Mouse (Mus musculus) liver, adult 2 months (tissue): ENCODE results near the gene Slit1. TPM values are rescaled to one million over a fixed set of nuclear protein-coding genes. Genes with fewer than 3 reads are reported as not detected.

Source experiments
- DNase-seq: peaks from one replicate; pipeline ENCODE4 v3.0.0-alpha.2; 2011; ENCODE audit warnings: low read depth, low spot score; ENCODE audit errors: extremely low read depth
- H3K27ac ChIP-seq: fragments of 200-500 bp; replicated peaks from 2 replicates; pipeline ENCODE4 v1.5.1; 2012; ENCODE audit warnings: low read depth, mild to moderate bottlenecking, control low read depth, inconsistent platforms, low read length; ENCODE audit not compliant: insufficient read depth
- H3K27me3 ChIP-seq: fragments of 200-500 bp; 2 replicates; pipeline ENCODE4 v1.6.1; 2012; ENCODE audit warnings: mild to moderate bottlenecking, moderate library complexity, low read length, inconsistent platforms; ENCODE audit not compliant: control insufficient read depth, insufficient read depth
- H3K36me3 ChIP-seq: fragments of 200-500 bp; 2 replicates; pipeline ENCODE4 v1.6.1; 2012; ENCODE audit warnings: low read length, inconsistent platforms; ENCODE audit not compliant: control insufficient read depth, insufficient read depth
- H3K4me1 ChIP-seq: fragments of 200-500 bp; 2 replicates; pipeline ENCODE4 v1.6.1; 2011; ENCODE audit warnings: low read length; ENCODE audit not compliant: control insufficient read depth, insufficient read depth
- H3K4me3 ChIP-seq: fragments of 200-500 bp; 2 replicates; pipeline ENCODE4 v1.5.1; 2011; ENCODE audit warnings: low read depth, mild to moderate bottlenecking, control low read depth, low read length, moderate library complexity; ENCODE audit not compliant: insufficient read depth
- H3K79me2 ChIP-seq: fragments of 200-500 bp; 2 replicates; pipeline ENCODE4 v1.6.1; 2012; ENCODE audit warnings: inconsistent platforms, mild to moderate bottlenecking, low read length, moderate library complexity; ENCODE audit not compliant: control insufficient read depth, insufficient read depth
- H3K9ac ChIP-seq: fragments of 200-500 bp; 2 replicates; pipeline ENCODE4 v1.6.1; 2012; ENCODE audit warnings: low read depth, mild to moderate bottlenecking, control low read depth, inconsistent platforms, low read length
- CTCF ChIP-seq: fragments of 200-500 bp; IDR thresholded peaks from 2 replicates; pipeline ENCODE4 v1.5.1; 2011; ENCODE audit warnings: low read depth, low read length, control low read depth
- POLR2A ChIP-seq: fragments of 200-500 bp; IDR thresholded peaks from 2 replicates; pipeline ENCODE4 v1.6.1; 2011; ENCODE audit warnings: low read length, control low read depth; ENCODE audit not compliant: insufficient read depth; ENCODE audit errors: extremely low read depth
- WGBS: fragments of 180-500 bp; shearing (Covaris S2); methylation state at CpG from one replicate; pipeline ENCODE4 v1.1.7; 2018; 5-methylcytosine and 5-hydroxymethylcytosine counted together
- polyA plus RNA-seq: library from polyadenylated mRNA; depleted of rRNA; stranded (reverse); fragments of >200 nt; gene quantifications from 2 replicates; pipeline ENCODE4 v1.2.3, GENCODE M21; 2012
- total RNA-seq: library from RNA; depleted of rRNA; stranded (reverse); fragments of >200 nt; gene quantifications from 2 replicates; pipeline ENCODE4 v1.2.3, GENCODE M21; 2014

Slit1 gene
- total and polyA plus RNA-seq, 2 experiments: 0.09 to 0.18 TPM

DNA sequence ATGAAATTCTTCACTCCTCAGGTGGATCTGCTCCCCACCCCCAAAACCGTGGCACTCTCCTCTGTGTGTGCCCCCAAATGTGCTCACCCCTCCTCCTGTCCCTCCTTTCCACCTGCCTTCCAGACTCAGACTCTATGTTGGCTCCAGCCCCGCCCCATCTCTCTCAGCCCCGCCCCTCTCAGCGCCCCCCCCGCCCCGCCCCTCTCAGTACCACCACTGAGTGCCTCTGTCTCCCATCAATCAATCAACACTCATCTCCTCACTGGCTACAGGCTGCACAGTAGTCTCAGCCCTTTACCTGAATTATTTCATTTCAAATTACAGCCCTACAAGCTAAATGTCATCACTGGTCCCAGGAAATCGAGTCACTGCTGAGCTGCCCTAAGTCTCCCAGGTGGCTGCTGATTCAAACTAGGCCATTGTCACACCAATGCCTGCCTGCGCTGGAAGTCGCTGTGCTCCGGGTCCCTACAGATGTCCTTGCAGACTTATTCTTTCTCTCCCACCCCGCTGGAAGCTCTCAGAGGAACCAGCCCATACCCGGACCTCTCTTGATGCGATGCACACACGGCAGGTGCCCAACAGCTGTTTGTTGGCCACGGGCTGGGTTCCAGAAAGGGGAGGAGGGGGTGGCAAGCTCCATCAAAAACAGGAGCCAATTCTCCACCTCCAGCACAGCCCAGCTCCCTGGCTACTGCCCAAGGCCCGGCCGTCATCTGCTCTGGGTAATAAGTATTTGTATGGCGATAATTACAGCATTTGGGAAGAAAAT is 5.6 kb downstream of the Slit1 start:
- no peak for DNase-seq
- no peak overlapping the region for H3K27ac ChIP-seq

DNA sequence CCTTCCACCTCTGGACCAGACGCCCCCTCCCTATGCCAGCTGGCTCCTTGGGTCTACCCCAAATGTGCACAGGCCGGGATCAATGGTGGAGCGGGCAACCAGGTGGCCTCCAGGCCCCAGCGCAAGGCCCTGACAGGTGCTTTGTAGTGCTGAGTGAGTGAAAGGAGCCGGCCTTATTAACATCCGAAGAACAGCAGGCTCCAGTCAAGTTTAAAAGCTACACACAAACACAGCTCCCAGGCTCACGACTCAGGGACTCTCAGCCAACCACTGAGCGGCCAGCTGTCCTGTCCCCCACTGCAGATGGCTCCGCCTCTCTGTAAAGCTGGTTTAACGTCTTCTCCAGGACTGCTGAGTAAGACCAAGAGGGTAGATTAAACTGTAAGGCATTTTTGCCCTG is 8.8 kb downstream of the Slit1 start:
- Histone ChIP-seq H3K4me1 (no peaks in the 10 kb centered on the region), H3K9ac (no peak overlapping the region), H3K27me3 (peaks cover 4% of the 10 kb centered on the region; the same call in 1 of the 2 replicates), H3K4me3 (no peak overlapping the region), H3K27ac (no peak overlapping the region), H3K79me2 (no peaks in the 10 kb centered on the region), H3K36me3 (no peaks in the 10 kb centered on the region)
- no peak for DNase-seq
- 40% methylated on average over 10 of the region's 10 CpGs for whole genome bisulfite sequencing
- TF ChIP-seq CTCF (no peak), POLR2A (no peak)

More for the DNA sequence above, 5.6 kb downstream of the Slit1 start:
- H3K4me1 ChIP-seq: no peaks in the 10 kb centered on the region
- no peaks in the 10 kb centered on the region for H3K36me3 ChIP-seq
- peaks cover 4% of the 10 kb centered on the region; the same call in 1 of the 2 replicates for H3K27me3 ChIP-seq
- H3K9ac ChIP-seq: no peak overlapping the region
- no peaks in the 10 kb centered on the region for H3K79me2 ChIP-seq
- WGBS: 8% methylated on average over 18 of the region's 18 CpGs
- no peak overlapping the region for H3K4me3 ChIP-seq
- TF ChIP-seq CTCF: no peak
- TF ChIP-seq POLR2A: no peak

DNA sequence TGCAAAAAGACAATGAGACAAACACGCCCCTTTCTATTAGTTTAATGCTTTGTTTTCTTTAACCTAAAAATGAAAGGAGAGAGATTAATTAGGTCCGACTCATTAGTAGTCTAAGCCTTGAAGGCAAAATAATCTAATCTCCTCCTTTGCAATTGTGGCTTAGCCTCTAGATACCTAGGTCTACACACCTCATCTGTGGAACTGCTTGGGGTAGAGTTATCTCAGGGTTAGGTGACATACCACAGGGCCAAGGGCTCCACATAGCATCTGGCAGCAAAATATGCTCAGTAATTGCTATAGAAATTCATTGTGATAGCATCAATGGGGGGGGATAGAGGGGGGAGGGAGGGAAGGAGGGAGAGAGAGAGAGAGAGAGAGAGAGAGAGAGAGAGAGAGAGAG is 18.0 kb downstream of the Slit1 start:
- WGBS: 86% methylated on average over 2 of the region's 2 CpGs
- no peak overlapping the region for H3K9ac ChIP-seq
- H3K27me3 ChIP-seq: no peaks in the 10 kb centered on the region
- no peaks in the 10 kb centered on the region for H3K4me1 ChIP-seq
- no peaks in the 10 kb centered on the region for H3K36me3 ChIP-seq
- TF ChIP-seq CTCF (no peak), POLR2A (no peak)
- DNase-seq: no peak
- H3K79me2 ChIP-seq: no peaks in the 10 kb centered on the region
- no peak overlapping the region for H3K27ac ChIP-seq
- no peak overlapping the region for H3K4me3 ChIP-seq

DNA sequence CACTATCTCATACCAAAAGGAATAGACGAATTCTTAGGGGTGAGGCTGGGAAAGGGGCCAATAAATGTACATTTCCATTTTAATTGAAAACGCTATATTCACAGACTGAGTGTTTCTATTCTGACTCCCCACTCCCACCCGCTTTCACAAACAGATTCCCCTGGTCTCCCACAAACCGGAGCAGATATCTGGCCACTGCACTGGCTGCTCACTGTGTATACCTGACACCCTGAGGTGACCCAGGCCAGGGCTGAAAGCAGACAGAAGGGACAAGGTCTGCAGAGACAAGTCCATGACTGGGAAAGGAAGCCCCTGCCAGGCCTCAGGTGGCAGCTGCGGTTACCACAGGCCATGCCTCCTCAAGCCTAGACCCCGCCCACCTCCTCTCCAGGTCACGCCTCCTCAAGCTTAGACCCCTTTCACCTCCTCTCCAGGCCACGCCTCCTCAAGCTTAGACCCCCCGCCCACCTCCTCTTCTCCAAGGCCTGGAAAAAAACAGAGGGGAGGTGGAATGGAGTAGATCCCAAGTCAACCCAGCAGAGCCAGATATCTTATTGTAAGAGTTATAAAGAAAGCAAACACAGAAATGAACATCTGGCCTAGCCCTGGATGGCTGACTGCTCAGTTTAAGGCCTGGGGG is 18.5 kb downstream of the Slit1 start:
- TF ChIP-seq POLR2A (no peak), CTCF (no peak)
- no peak overlapping the region for H3K4me3 ChIP-seq
- H3K27me3 ChIP-seq: no peaks in the 10 kb centered on the region
- H3K79me2 ChIP-seq: no peaks in the 10 kb centered on the region
- H3K4me1 ChIP-seq: no peaks in the 10 kb centered on the region
- no peak overlapping the region for H3K9ac ChIP-seq
- no peak overlapping the region for H3K27ac ChIP-seq
- no peaks in the 10 kb centered on the region for H3K36me3 ChIP-seq
- WGBS: 57% methylated on average over 9 of the region's 9 CpGs
- no peak for DNase-seq

DNA sequence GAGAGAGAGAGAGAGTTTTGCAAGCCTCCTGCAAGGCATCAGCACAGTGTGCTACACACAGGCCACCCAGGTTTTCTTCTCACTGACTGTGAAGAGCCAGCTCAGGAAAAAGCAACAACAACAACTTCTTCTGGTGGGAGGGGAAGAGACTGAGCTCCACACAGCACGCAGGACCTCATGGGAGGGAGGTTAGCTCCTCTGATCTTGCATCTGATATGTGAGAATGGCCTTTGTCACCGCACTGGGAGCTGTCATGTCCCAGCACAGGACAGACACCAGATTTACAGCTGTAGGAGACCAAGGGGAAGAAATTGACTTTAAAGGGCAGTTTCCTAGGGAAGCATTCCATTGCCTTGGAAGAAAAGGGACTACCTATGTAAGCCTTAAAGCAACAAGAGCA is 20.1 kb downstream of the Slit1 start:
- H3K4me1 ChIP-seq: no peaks in the 10 kb centered on the region
- H3K36me3 ChIP-seq: no peaks in the 10 kb centered on the region
- TF ChIP-seq CTCF (no peak), POLR2A (no peak)
- H3K27me3 ChIP-seq: no peaks in the 10 kb centered on the region
- H3K27ac ChIP-seq: no peak overlapping the region
- DNase-seq: no peak
- WGBS: 62% methylated on average over 2 of the region's 2 CpGs
- no peaks in the 10 kb centered on the region for H3K79me2 ChIP-seq
- no peak overlapping the region for H3K4me3 ChIP-seq
- no peak overlapping the region for H3K9ac ChIP-seq

DNA sequence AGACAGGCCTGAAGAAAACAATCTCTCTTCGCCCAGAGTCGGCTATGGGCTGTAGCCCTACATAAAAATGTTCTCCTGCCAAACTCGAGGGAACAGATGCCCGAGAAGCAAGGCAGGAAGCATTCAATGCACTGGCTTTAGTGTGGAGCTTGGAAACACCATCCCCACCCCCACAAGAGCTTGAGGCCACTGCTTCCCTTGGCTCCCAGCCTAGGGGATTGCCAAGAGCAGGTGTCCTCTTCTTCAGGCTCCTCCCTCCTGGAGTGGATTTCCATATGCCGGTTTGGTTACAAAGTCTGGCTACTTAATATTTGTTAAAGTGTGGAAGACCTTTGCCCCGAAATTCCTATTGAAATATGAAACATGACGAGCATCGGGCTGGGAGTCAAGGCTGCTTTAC is 24.0 kb downstream of the Slit1 start:
- H3K27me3 ChIP-seq: no peaks in the 10 kb centered on the region
- no peaks in the 10 kb centered on the region for H3K79me2 ChIP-seq
- TF ChIP-seq POLR2A: no peak
- TF ChIP-seq CTCF: no peak
- H3K36me3 ChIP-seq: no peaks in the 10 kb centered on the region
- no peak overlapping the region for H3K27ac ChIP-seq
- DNase-seq: no peak
- H3K4me1 ChIP-seq: no peaks in the 10 kb centered on the region
- H3K4me3 ChIP-seq: no peak overlapping the region
- no peak overlapping the region for H3K9ac ChIP-seq
- 81% methylated on average over 8 of the region's 8 CpGs for WGBS
